Mouse (Mus musculus) ES-Bruce4 (cell line): ENCODE measurements at regions not wholly inside any gene's neighbourhood (a gene's known extent, or its start where the extent isn't known, plus 50 kb on each side); places are given as distances from the start of the nearest gene placed in this dataset.

ENCODE experiments used
- H3K27ac ChIP-seq: 2 replicates; pipeline ENCODE4 v1.5.1; 2012; ENCODE audit warnings: low read length, inconsistent platforms; ENCODE audit not compliant: insufficient read depth
- H3K27me3 ChIP-seq: 2 replicates; pipeline ENCODE4 v1.6.1; 2012; ENCODE audit warnings: mild to moderate bottlenecking, low read length, inconsistent platforms; ENCODE audit not compliant: control insufficient read depth, poor library complexity, insufficient read depth, severe bottlenecking
- H3K36me3 ChIP-seq: 2 replicates; pipeline ENCODE4 v1.6.1; 2012; ENCODE audit warnings: inconsistent platforms, mild to moderate bottlenecking, low read length, moderate library complexity; ENCODE audit not compliant: control insufficient read depth, poor library complexity, insufficient read depth, severe bottlenecking
- H3K4me1 ChIP-seq: one replicate; pipeline ENCODE4 v1.8.1; 2011; ENCODE audit warnings: low read length; ENCODE audit not compliant: control insufficient read depth, insufficient read depth
- H3K4me3 ChIP-seq: 2 replicates; pipeline ENCODE4 v1.5.1; 2011; ENCODE audit warnings: low read depth, mild to moderate bottlenecking, low read length
- H3K9ac ChIP-seq: 2 replicates; pipeline ENCODE4 v1.6.1; 2012; ENCODE audit warnings: low read depth, mild to moderate bottlenecking, inconsistent platforms; ENCODE audit not compliant: poor library complexity, severe bottlenecking
- H3K9me3 ChIP-seq: replicated peaks from 2 replicates; pipeline ENCODE4 v1.6.1; 2012; ENCODE audit warnings: mild to moderate bottlenecking, low read length, inconsistent platforms; ENCODE audit not compliant: control insufficient read depth, poor library complexity, insufficient read depth, severe bottlenecking
- CTCF ChIP-seq: IDR thresholded peaks from one replicate; pipeline ENCODE4 v1.8.1; 2011; ENCODE audit warnings: low read depth, low read length
- EP300 ChIP-seq: IDR thresholded peaks from 2 replicates; pipeline ENCODE4 v1.6.1; 2011; ENCODE audit warnings: low read depth, low read length; ENCODE audit not compliant: insufficient read depth
- POLR2A ChIP-seq: IDR thresholded peaks from one replicate; pipeline ENCODE4 v1.8.1; 2011; ENCODE audit warnings: low read length; ENCODE audit not compliant: insufficient read depth

DNA sequence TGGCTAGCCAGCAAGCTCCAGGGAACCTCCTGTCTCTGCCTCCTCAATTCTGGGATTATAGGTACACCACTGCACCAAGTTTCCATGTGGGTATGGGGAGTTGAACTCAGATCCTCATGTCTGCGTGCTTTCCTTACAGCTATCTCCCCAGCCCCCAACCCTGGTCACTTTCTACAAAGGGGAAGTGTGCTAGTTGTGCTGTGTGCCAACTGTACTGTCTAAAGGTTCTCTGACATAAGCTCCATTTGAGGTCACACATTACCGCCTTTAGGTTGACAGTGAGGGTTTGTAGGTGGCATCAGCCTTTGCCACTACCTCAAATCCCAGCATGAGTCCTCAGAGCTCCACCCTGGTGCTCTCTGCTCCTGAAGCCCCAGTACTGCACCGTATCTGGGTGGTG, 200.7 kb downstream of the Tex29 start:
- TF ChIP-seq POLR2A: no peak
- TF ChIP-seq CTCF: no peak
- TF ChIP-seq EP300: no peak
- no peaks in the 10 kb centered on the region for H3K27me3 ChIP-seq

DNA sequence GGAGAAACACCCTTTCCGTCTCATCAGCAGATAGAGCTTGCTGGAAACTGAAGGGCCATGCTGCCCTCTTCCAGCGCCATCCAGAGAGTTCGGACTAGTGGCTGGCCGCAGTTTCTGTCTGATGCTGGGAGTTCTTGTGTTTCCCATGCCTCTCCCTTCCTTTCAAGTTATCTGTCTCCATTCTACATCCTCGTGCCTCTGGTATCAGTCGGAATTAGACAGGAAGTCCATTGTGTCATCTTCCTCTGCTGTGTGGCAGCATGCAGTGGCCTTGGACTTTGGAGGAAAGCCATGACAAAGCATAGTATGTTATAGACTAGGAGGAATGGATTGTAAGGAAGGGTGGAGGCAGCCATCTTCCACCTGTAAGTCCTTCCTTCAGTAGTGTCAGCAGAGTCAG, 201.4 kb downstream of the Tex29 start:
- no peak for TF ChIP-seq EP300
- TF ChIP-seq CTCF: no peak
- TF ChIP-seq POLR2A: no peak
- no peaks in the 10 kb centered on the region for H3K4me1 ChIP-seq
- H3K27me3 ChIP-seq: no peaks in the 10 kb centered on the region
- no peak overlapping the region for H3K9ac ChIP-seq
- H3K9me3 ChIP-seq: no peaks in the 10 kb centered on the region
- no peaks in the 10 kb centered on the region for H3K36me3 ChIP-seq
- H3K4me3 ChIP-seq: no peak overlapping the region
- H3K27ac ChIP-seq: no peak overlapping the region

More for the DNA sequence above, 200.7 kb downstream of the Tex29 start:
- Histone ChIP-seq H3K9ac (no peak overlapping the region), H3K36me3 (no peaks in the 10 kb centered on the region), H3K4me3 (no peak overlapping the region), H3K4me1 (no peaks in the 10 kb centered on the region), H3K27ac (no peak overlapping the region), H3K9me3 (no peaks in the 10 kb centered on the region)

DNA sequence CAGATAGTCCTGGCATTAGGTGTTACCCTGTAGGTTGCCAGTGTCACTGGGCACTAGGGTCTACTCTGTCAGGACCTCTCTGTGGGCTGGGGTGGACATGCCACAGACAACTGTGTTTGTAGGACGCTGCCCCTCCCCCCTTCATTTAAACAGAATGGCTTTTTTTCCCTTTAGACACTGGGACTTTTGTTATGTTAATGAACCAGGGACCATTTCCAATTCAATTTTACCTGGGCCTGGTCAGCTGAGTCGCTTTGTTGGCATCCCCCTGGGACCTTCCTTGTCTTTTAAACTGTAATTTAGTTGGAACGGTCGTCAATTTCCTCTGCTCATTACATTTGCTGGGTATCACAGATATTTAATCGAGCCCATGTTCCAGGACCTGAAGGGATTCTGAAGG, 210.6 kb downstream of the Tex29 start:
- no peaks in the 10 kb centered on the region for H3K27me3 ChIP-seq
- H3K27ac ChIP-seq: peak overlapping the region; percentile 78; the same call in 1 of the 2 replicates
- no peak for TF ChIP-seq CTCF
- TF ChIP-seq EP300: peak; percentile 51; the same call in 1 of the 2 replicates
- no peaks in the 10 kb centered on the region for H3K36me3 ChIP-seq
- 0 out of 2 replicates have a peak overlapping the region, but pooled peaks have one; percentile 31 for H3K9ac ChIP-seq
- H3K4me1 ChIP-seq: peaks cover 2% of the 10 kb centered on the region
- H3K9me3 ChIP-seq: no peaks in the 10 kb centered on the region
- no peak overlapping the region for H3K4me3 ChIP-seq

DNA sequence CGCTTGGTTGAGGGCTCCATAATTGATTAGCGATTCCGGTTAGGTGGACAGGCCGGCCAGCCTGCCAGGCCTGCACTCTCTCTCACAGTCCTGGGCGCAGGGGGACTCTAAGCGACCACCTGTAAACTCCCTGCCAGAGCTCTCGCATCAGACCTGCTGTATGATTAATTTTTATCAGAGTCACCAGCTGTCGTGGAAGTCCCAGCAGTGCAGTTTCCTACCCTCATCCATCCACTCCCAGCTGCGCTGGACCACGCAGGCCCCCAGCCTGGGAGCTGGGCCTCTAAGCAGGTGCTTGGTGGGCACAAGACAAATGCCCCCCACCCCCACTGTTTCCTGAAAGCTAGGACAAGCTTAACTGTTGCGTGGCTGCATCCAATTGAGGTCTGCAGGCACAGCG, 211.1 kb downstream of the Tex29 start:
- H3K4me3 ChIP-seq: no peak overlapping the region
- H3K36me3 ChIP-seq: no peaks in the 10 kb centered on the region
- H3K9me3 ChIP-seq: no peaks in the 10 kb centered on the region
- peaks cover 2% of the 10 kb centered on the region for H3K4me1 ChIP-seq
- H3K27ac ChIP-seq: peak overlapping the region; percentile 30; the same call in 1 of the 2 replicates
- no peak for TF ChIP-seq EP300
- TF ChIP-seq CTCF: no peak
- TF ChIP-seq POLR2A: no peak
- H3K9ac ChIP-seq: 0 out of 2 replicates have a peak overlapping the region, but pooled peaks have one; percentile 31
- H3K27me3 ChIP-seq: no peaks in the 10 kb centered on the region

DNA sequence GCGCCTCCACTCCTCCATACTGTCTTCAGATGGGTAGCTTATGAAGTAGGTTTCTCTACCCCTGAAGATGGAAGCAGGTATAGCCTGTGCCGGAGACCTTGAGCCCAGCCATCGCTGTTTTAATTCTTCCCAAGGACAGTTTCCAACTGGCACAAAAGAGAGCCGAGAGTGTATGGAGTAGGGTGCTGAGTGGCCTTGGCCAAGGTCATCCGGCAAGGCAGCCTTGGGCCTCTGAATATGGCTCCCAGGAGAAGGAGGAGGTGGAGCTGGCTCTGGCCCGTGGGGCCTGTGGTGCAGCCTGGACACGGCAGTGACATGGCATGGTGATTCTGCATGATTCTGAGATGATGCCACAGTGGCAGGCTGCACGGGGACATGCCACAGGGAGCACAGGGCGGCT, 215.7 kb downstream of the Tex29 start:
- Histone ChIP-seq H3K27me3 (no peaks in the 10 kb centered on the region), H3K9ac (no peak overlapping the region)

DNA sequence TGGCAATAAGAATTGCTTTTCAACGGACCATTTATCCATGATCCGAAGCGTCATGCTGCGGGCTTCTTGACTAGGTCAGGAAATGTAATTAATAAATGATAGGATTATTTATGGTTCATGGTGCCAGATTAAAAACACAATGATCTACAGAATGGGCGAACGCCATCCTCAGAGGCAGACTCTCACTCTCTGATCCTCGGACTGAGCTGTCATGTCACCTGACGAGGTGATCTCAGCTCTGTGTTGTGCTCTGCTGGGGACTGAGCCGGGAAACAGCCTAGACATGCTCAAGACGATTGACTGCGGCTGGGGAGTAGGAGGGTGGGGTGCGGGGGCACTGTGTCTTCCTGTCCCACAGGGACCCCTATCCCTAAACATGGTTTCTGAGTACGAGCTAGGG, 217.4 kb upstream of the A230072I06Rik start:
- TF ChIP-seq POLR2A: no peak
- no peak for TF ChIP-seq EP300
- no peak for TF ChIP-seq CTCF
- no peak overlapping the region for H3K27ac ChIP-seq
- no peaks in the 10 kb centered on the region for H3K27me3 ChIP-seq
- no peak overlapping the region for H3K9ac ChIP-seq
- no peaks in the 10 kb centered on the region for H3K9me3 ChIP-seq
- no peaks in the 10 kb centered on the region for H3K4me1 ChIP-seq
- H3K36me3 ChIP-seq: no peaks in the 10 kb centered on the region
- no peak overlapping the region for H3K4me3 ChIP-seq

More for the DNA sequence above, 215.7 kb downstream of the Tex29 start:
- no peak overlapping the region for H3K4me3 ChIP-seq
- no peak overlapping the region for H3K27ac ChIP-seq
- no peaks in the 10 kb centered on the region for H3K36me3 ChIP-seq
- TF ChIP-seq CTCF: no peak
- no peak for TF ChIP-seq POLR2A
- no peak for TF ChIP-seq EP300
- no peaks in the 10 kb centered on the region for H3K9me3 ChIP-seq
- H3K4me1 ChIP-seq: peaks cover 2% of the 10 kb centered on the region
